Mouse (Mus musculus) adrenal gland, adult 18-20 months (tissue): ENCODE data around the gene Rcn2. TPM values are rescaled to one million over a fixed set of nuclear protein-coding genes. Genes with fewer than 3 reads are reported as not detected.

Experiments
- DNase-seq, 2 experiments: peaks; one replicate each; pipeline ENCODE4 v3.0.0; 2021 to 2022; ENCODE audit warnings: low spot score in 2 of 2
- total RNA-seq, 2 experiments: library from RNA; stranded (reverse); gene quantifications; 1 replicate in 1 of 2; 2 replicates in 1 of 2; pipeline ENCODE4 v1.2.3; 2021

Gene Rcn2
- total RNA-seq, 2 experiments from 2014 or later: 35.9 to 39.9 TPM

GRCm38 (mm10) chr9:56090546-56091225 is 49.0 kb downstream of the Rcn2 start:
- DNase-seq: no peak

- DNase-seq: no peak
Observed at GRCm38 (mm10) chr9:56092102-56092501, 50.5 kb downstream of the Rcn2 start.

GRCm38 (mm10) chr9:56097584-56098298 is 56.1 kb downstream of the Rcn2 start:
- DNase-seq: no peak

- DNase-seq: no peak
Observed at GRCm38 (mm10) chr9:56100041-56100522, 58.4 kb downstream of the Rcn2 start.

- DNase-seq: no peak
Observed at GRCm38 (mm10) chr9:56101022-56101421, 59.4 kb downstream of the Rcn2 start.

- DNase-seq: no peak
Observed at GRCm38 (mm10) chr9:56104921-56105320, 63.3 kb downstream of the Rcn2 start.

- no peak for DNase-seq
Observed at GRCm38 (mm10) chr9:56106274-56107072, 64.8 kb downstream of the Rcn2 start.

- DNase-seq: no peak
Observed at GRCm38 (mm10) chr9:56107527-56107926, 65.9 kb downstream of the Rcn2 start.

GRCm38 (mm10) chr9:56108174-56108573 is 66.5 kb downstream of the Rcn2 start:
- no peak for DNase-seq

Other genes starting within 250 kb of the Rcn2 start
- gene Scaper, start 103.7 kb upstream of the Rcn2 start, total RNA-seq: 10 to 100 TPM in 1 of 2 experiments, 1 to 10 TPM in 1; 9.0 to 11.5 TPM
- gene 4930563M21Rik, start 31.3 kb upstream of the Rcn2 start, total RNA-seq: not detected
- 1 to 10 TPM in 1 of 2 experiments, under 1 TPM in 1; 0.89 to 2.0 TPM for gene Pstpip1, start 48.1 kb downstream of the Rcn2 start, total RNA-seq
- 100 to 1,000 TPM; 112 to 141 TPM for gene Tspan3, start 123.6 kb downstream of the Rcn2 start, total RNA-seq